In the genomic region with DNA sequence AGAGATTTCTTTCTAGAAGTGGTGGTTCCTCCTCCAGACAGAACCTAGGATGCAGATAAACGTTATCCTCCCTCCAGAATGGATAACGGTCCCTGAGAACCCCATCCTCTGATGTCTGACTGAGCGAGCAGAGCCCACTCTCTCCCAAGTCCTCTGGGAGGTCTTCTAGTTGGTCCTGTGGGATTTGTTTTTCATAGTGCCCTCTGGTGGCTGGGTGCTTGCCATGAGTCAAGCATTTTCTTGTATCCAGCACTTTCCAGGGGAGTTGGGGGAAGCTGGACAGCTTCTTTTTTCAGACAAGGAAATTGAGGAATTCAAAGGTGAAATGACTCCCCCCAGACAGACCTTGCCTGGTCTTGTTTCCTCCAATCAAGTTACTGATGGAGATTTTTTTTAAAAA, we compare ENCODE assay signal across 9 mouse cellular contexts.
DNase-seq lines count a peak whose midpoint lies in the region; ATAC-seq and TF ChIP-seq lines count a peak whose summit lies in the region.
"Had no signal": no experiment of that assay in that cellular context is flagged by ENCODE, and none has a peak within 500 bp of the region (broad histone marks: within the 10 kb centered on the region; RNA-seq: fewer than 3 reads in every experiment).

No protein-coding gene starts in this region.

- in situ Hi-C loops in ES-E14 (cut with MboI; ENCODE audit: low sequenced_read_pairs in 2 of 2, unreplicated experiment in 2 of 2) = loop anchor here in 1 of 2 experiments (10.0 kb wide), 1 partner anchor 247 kb away; no protein-coding TSS in a partner anchor

- H3K4me1 ChIP-seq in intestine, embryonic 14.5 days (replicated peaks; ENCODE audit: control insufficient read depth, insufficient read depth, low read length) = no peaks in the 10 kb centered on the region
- H3K4me1 ChIP-seq in intestine, embryonic 16.5 days (ENCODE audit: control insufficient read depth, insufficient read depth, low read length) = no peaks in the 10 kb centered on the region
- H3K4me1 ChIP-seq in ES-E14 (ENCODE audit: control insufficient read depth in 2 of 2, insufficient read depth in 2 of 2, low read length in 2 of 2, poor library complexity in 1 of 2) = no peaks in the 10 kb centered on the region
- no peaks in the 10 kb centered on the region for H3K4me1 ChIP-seq in limb, embryonic 14.5 days (ENCODE audit: control insufficient read depth, insufficient read depth, low read length)
- H3K4me1 ChIP-seq: embryonic facial prominence, embryonic 15.5 days; limb, embryonic 12.5 days had no signal

- H3K4me2 ChIP-seq in intestine, embryonic 14.5 days (ENCODE audit: low read length) = no peak overlapping the region
- no peak overlapping the region for H3K4me2 ChIP-seq in intestine, embryonic 16.5 days (ENCODE audit: low read depth, low read length)
- H3K4me2 ChIP-seq in limb, embryonic 14.5 days (replicated peaks; ENCODE audit: low read depth, low read length, severe bottlenecking) = no peak overlapping the region
- H3K4me2 ChIP-seq: embryonic facial prominence, embryonic 15.5 days; limb, embryonic 12.5 days had no signal

- H3K9me3 ChIP-seq in intestine, embryonic 14.5 days (ENCODE audit: control insufficient read depth, low read length) = no peaks in the 10 kb centered on the region
- H3K9me3 ChIP-seq in intestine, embryonic 16.5 days (ENCODE audit: control insufficient read depth, low read length) = no peaks in the 10 kb centered on the region
- H3K9me3 ChIP-seq in ES-E14 (ENCODE audit: control insufficient read depth, insufficient read depth, low read depth, low read length) = no peaks in the 10 kb centered on the region
- H3K9me3 ChIP-seq in limb, embryonic 14.5 days (ENCODE audit: control insufficient read depth, low read length) = no peaks in the 10 kb centered on the region
- H3K9me3 ChIP-seq: embryonic facial prominence, embryonic 15.5 days; limb, embryonic 12.5 days had no signal

- H3K27ac ChIP-seq in intestine, embryonic 14.5 days (ENCODE audit: low read depth) = no peak overlapping the region
- H3K27ac ChIP-seq in intestine, embryonic 16.5 days (ENCODE audit: low read length) = no peak overlapping the region
- H3K27ac ChIP-seq in ES-E14 (ENCODE audit: insufficient read depth, low read depth, low read length, poor library complexity, severe bottlenecking) = no peak overlapping the region
- H3K27ac ChIP-seq in limb, embryonic 14.5 days (replicated peaks; ENCODE audit: low read depth, low read length) = no peak overlapping the region
- H3K27ac ChIP-seq: embryonic facial prominence, embryonic 15.5 days; limb, embryonic 12.5 days had no signal

- peak; percentile 63 for DNase-seq in intestine, embryonic 14.5 days (ENCODE audit: low spot score)
- peak; percentile 40 for DNase-seq in ES-E14 (ENCODE audit: low read depth, low spot score)
- DNase-seq in adrenal gland, postnatal 25 days = peak; percentile 39
- DNase-seq in heart, postnatal 4 days = peak; percentile 61
- DNase-seq in limb, embryonic 14.5 days (ENCODE audit: low spot score) = peak; percentile 43
- peak; percentile 22 to 67 for DNase-seq in spleen, postnatal 4 days (ENCODE audit: low spot score in 2 of 2)

- H3K4me3 ChIP-seq in intestine, embryonic 14.5 days (ENCODE audit: low read depth, low read length) = no peak overlapping the region
- H3K4me3 ChIP-seq in intestine, embryonic 16.5 days (ENCODE audit: low read length) = no peak overlapping the region
- no peak overlapping the region for H3K4me3 ChIP-seq in ES-E14 (ENCODE audit: insufficient read depth in 1 of 2, low read depth in 1 of 2, low read length in 2 of 2, poor library complexity in 1 of 2, severe bottlenecking in 1 of 2)
- no peak overlapping the region for H3K4me3 ChIP-seq in limb, embryonic 14.5 days (replicated peaks; ENCODE audit: low read length)
- H3K4me3 ChIP-seq: embryonic facial prominence, embryonic 15.5 days; limb, embryonic 12.5 days had no signal

- H3K9ac ChIP-seq in intestine, embryonic 14.5 days (ENCODE audit: low read length) = no peak overlapping the region
- H3K9ac ChIP-seq in intestine, embryonic 16.5 days (ENCODE audit: low read depth, low read length) = no peak overlapping the region
- no peak overlapping the region for H3K9ac ChIP-seq in ES-E14 (ENCODE audit: insufficient read depth, low read depth, low read length, poor library complexity, severe bottlenecking)
- no peak overlapping the region for H3K9ac ChIP-seq in limb, embryonic 14.5 days (ENCODE audit: low read depth, low read length, severe bottlenecking)
- H3K9ac ChIP-seq: embryonic facial prominence, embryonic 15.5 days; limb, embryonic 12.5 days had no signal

- no peak for ATAC-seq in intestine, embryonic 14.5 days (replicated peaks; ENCODE audit: low FRiP score, low TSS enrichment, low read depth)
- ATAC-seq in intestine, embryonic 16.5 days = no peak
- no peak for ATAC-seq in limb, embryonic 14.5 days (ENCODE audit: low FRiP score, low read depth)

- 45% methylated on average over 3 of the region's 3 CpGs for whole genome bisulfite sequencing in intestine, embryonic 14.5 days
- 54% methylated on average over 3 of the region's 3 CpGs for WGBS in intestine, embryonic 16.5 days
- WGBS in limb, embryonic 14.5 days = 60% methylated on average over 3 of the region's 3 CpGs

- TF ChIP-seq POLR2A in limb, embryonic 14.5 days (IDR thresholded peaks at IDR 0.05; ENCODE audit: borderline replicate concordance, extremely low read depth, insufficient read depth, insufficient read length) = no peak

- no peaks in the 10 kb centered on the region for H3K36me3 ChIP-seq in intestine, embryonic 14.5 days (ENCODE audit: control insufficient read depth, insufficient read depth, low read length)
- H3K36me3 ChIP-seq in intestine, embryonic 16.5 days (ENCODE audit: control insufficient read depth, insufficient read depth, low read length) = no peaks in the 10 kb centered on the region
- H3K36me3 ChIP-seq in ES-E14 (ENCODE audit: control insufficient read depth, insufficient read depth, low read length, poor library complexity, severe bottlenecking) = no peaks in the 10 kb centered on the region
- no peaks in the 10 kb centered on the region for H3K36me3 ChIP-seq in limb, embryonic 14.5 days (ENCODE audit: control insufficient read depth, insufficient read depth, low read length)
- H3K36me3 ChIP-seq: embryonic facial prominence, embryonic 15.5 days; limb, embryonic 12.5 days had no signal

- no peaks in the 10 kb centered on the region for H3K27me3 ChIP-seq in intestine, embryonic 14.5 days (replicated peaks; ENCODE audit: control insufficient read depth, insufficient read depth, low read length)
- H3K27me3 ChIP-seq in intestine, embryonic 16.5 days (replicated peaks; ENCODE audit: control insufficient read depth, insufficient read depth, low read length) = no peaks in the 10 kb centered on the region
- no peaks in the 10 kb centered on the region for H3K27me3 ChIP-seq in limb, embryonic 14.5 days (ENCODE audit: control insufficient read depth, insufficient read depth, low read length)
- H3K27me3 ChIP-seq: embryonic facial prominence, embryonic 15.5 days had no signal

TF ChIP-seq in ES-E14, 5 proteins besides CTCF, POLR2A, EP300 and RAD21:
- TF ChIP-seq ZC3H11A (IDR thresholded peaks at IDR 0.05; ENCODE audit: borderline replicate concordance, low read depth, low read length) (peak; percentile 47; the same call in 1 of the 2 replicates), MAFK (IDR thresholded peaks at IDR 0.05; ENCODE audit: insufficient read depth, low read depth, low read length) (no peak)
